Mouse (Mus musculus): ENCODE measurements around the gene Fibcd1.
A peak's percentile ranks its signal among the peaks of the same experiment; 100 is the strongest.

The Fibcd1 gene

GRCm38 (mm10) chr2:31769631-31770111, 76.1 kb downstream of the Fibcd1 start:
- no peak for DNase-seq (ENCODE audit: low read depth, low spot score)

- peak; percentile 42 for DNase-seq (ENCODE audit: low read depth, low spot score)
These were observed 76.7 kb downstream of the Fibcd1 start for GRCm38 (mm10) chr2:31769115-31769514.

GRCm38 (mm10) chr2:31767815-31768214, 78.0 kb downstream of the Fibcd1 start:
- no peak for DNase-seq (ENCODE audit: low read depth, low spot score)

DNA sequence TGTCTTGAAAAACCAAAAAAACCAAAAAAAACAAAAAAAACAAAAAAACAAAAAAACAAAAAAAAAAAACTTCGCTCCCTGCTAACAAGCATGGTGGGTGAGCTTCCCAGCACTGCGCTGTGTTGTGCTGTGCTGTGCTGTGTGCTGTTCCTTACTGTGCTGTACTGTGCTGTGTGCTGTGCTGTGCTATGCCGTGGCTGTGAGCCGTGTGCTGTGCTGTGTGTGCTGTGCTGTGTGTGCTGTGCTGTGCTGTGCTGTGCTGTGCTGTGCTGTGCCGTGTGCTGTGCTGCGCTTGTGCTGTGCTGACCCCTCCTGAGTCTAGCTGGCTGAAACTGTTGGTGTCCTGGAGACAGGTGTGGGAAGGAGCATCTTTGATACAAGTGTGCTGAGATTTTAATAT, 78.7 kb downstream of the Fibcd1 start:
- DNase-seq (ENCODE audit: low read depth, low spot score), result no peak

Data from mesoderm, embryonic 11.5 days (tissue).